In the genomic region with DNA sequence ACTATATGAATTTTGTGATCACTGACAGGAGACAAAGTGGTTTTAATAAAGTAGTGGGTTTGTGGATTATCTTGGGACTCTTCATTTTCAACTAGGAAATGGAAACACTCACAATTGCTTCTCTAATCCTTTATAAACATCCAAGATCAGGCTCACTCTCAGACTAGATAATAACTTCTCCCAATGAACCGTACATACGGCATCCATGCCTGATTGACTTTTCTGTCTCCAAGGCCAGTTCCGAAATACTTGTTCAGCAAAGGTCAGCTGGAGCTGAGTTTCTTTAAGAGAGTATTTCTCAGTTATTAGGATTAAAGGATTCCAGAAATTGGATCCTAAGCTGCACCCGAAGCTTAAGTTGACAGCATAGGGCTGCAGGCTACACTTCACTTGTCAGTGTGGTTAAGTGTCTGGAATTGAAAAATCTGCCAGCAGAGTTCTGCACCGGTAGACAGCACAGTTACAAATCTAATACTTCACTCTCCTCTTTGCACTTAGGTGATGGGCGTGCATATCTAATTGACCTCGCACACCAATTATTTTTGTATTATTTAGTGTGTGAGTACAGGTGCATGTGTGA, we compare ENCODE assay signal across 22 mouse cellular contexts. TPM values are rescaled to one million over a fixed set of nuclear protein-coding genes. Genes with fewer than 3 reads are reported as not detected.
DNase-seq lines count a peak whose midpoint lies in the region; ATAC-seq and TF ChIP-seq lines count a peak whose summit lies in the region.
"Had no signal": no experiment of that assay in that cellular context is flagged by ENCODE, and none has a peak within 500 bp of the region (broad histone marks: within the 10 kb centered on the region; RNA-seq: fewer than 3 reads in every experiment).

No protein-coding gene starts in this region.

- DNase-seq in embryonic facial prominence, embryonic 11.5 days (ENCODE audit: low spot score), result peak; percentile 21
- DNase-seq in embryonic facial prominence, embryonic 10.5 days (ENCODE audit: low spot score), result no peak
- DNase-seq in kidney, postnatal 0 days (ENCODE audit: low spot score), result peak; percentile 40
- no peak for DNase-seq in kidney, adult 9 months
- peak; percentile 42 for DNase-seq in brain, embryonic 14.5 days (ENCODE audit: low read depth)
- no peak for DNase-seq in midbrain, postnatal 0 days (ENCODE audit: low spot score)
- DNase-seq in gastrocnemius, postnatal 14 days, result no peak
- DNase-seq: adrenal gland, adult 8-10 months; adrenal gland, postnatal 36 days; B cell, adult 2 months; cerebellum, adult 18-20 months; cerebellum, adult 9-11 months; cerebellum, postnatal 36 days; heart, adult 18-20 months; heart, postnatal 10 days; heart, postnatal 4 days had no signal

- no peak overlapping the region for H3K4me2 ChIP-seq in embryonic facial prominence, embryonic 11.5 days (ENCODE audit: low read depth, low read length)
- H3K4me2 ChIP-seq in kidney, postnatal 0 days (ENCODE audit: low read length), result no peak overlapping the region
- H3K4me2 ChIP-seq in midbrain, postnatal 0 days (ENCODE audit: low read depth, low read length, poor library complexity, severe bottlenecking), result no peak overlapping the region
- H3K4me2 ChIP-seq: forebrain, embryonic 15.5 days; hindbrain, embryonic 12.5 days had no signal

- no peak overlapping the region for H3K27ac ChIP-seq in embryonic facial prominence, embryonic 11.5 days (replicated peaks; ENCODE audit: low read depth, low read length)
- no peak overlapping the region for H3K27ac ChIP-seq in embryonic facial prominence, embryonic 10.5 days (replicated peaks)
- no peak overlapping the region for H3K27ac ChIP-seq in kidney, postnatal 0 days
- 0 out of 2 replicates have a peak overlapping the region, but pooled peaks have one; percentile 18 for H3K27ac ChIP-seq in midbrain, postnatal 0 days (ENCODE audit: low read depth, low read length)
- H3K27ac ChIP-seq: forebrain, embryonic 15.5 days; heart, embryonic 10.5 days; hindbrain, embryonic 12.5 days had no signal

- no peaks in the 10 kb centered on the region for H3K36me3 ChIP-seq in embryonic facial prominence, embryonic 11.5 days (replicated peaks; ENCODE audit: control insufficient read depth, insufficient read depth, low read depth, low read length)
- no peaks in the 10 kb centered on the region for H3K36me3 ChIP-seq in embryonic facial prominence, embryonic 10.5 days (replicated peaks)
- H3K36me3 ChIP-seq in kidney, postnatal 0 days (ENCODE audit: insufficient read depth, low read length), result no peaks in the 10 kb centered on the region
- no peaks in the 10 kb centered on the region for H3K36me3 ChIP-seq in midbrain, postnatal 0 days (ENCODE audit: insufficient read depth, low read length)
- H3K36me3 ChIP-seq: forebrain, embryonic 15.5 days; G1E; heart, embryonic 10.5 days; hindbrain, embryonic 12.5 days had no signal

- H3K27me3 ChIP-seq in embryonic facial prominence, embryonic 11.5 days (ENCODE audit: control insufficient read depth, insufficient read depth, low read length), result no peaks in the 10 kb centered on the region
- H3K27me3 ChIP-seq in embryonic facial prominence, embryonic 10.5 days (replicated peaks; ENCODE audit: low read depth, poor library complexity, severe bottlenecking), result no peaks in the 10 kb centered on the region
- H3K27me3 ChIP-seq in kidney, postnatal 0 days (ENCODE audit: insufficient read depth, low read length), result no peaks in the 10 kb centered on the region
- no peaks in the 10 kb centered on the region for H3K27me3 ChIP-seq in midbrain, postnatal 0 days (ENCODE audit: insufficient read depth, low read length)
- H3K27me3 ChIP-seq: forebrain, embryonic 15.5 days; hindbrain, embryonic 12.5 days had no signal

- ATAC-seq in embryonic facial prominence, embryonic 11.5 days (replicated peaks; ENCODE audit: insufficient number of reproducible peaks, low FRiP score, low TSS enrichment, low read depth), result no peak
- 0 out of 2 replicates have a peak, but pooled peaks have one; percentile 43 for ATAC-seq in kidney, postnatal 0 days (replicated peaks; ENCODE audit: low FRiP score, low read depth)
- peak; percentile 77 for ATAC-seq in midbrain, postnatal 0 days (ENCODE audit: low FRiP score)
- ATAC-seq: CD4-positive, CD25-positive, alpha-beta regulatory T cell, adult 4 months; forebrain, embryonic 15.5 days; hindbrain, embryonic 16.5 days had no signal

- TF ChIP-seq CTCF in kidney, postnatal 0 days (IDR thresholded peaks at IDR 0.05; ENCODE audit: low read depth), result no peak
- TF ChIP-seq CTCF in brain, embryonic 14.5 days (IDR thresholded peaks at IDR 0.05; ENCODE audit: borderline replicate concordance, extremely low read depth, insufficient read depth, insufficient read length), result no peak
- no peak for TF ChIP-seq CTCF in midbrain, postnatal 0 days (IDR thresholded peaks at IDR 0.05)

- no peaks in the 10 kb centered on the region for H3K9me3 ChIP-seq in embryonic facial prominence, embryonic 11.5 days (replicated peaks; ENCODE audit: control insufficient read depth, low read length)
- no peaks in the 10 kb centered on the region for H3K9me3 ChIP-seq in embryonic facial prominence, embryonic 10.5 days
- no peaks in the 10 kb centered on the region for H3K9me3 ChIP-seq in kidney, postnatal 0 days (replicated peaks; ENCODE audit: low read length)
- no peaks in the 10 kb centered on the region for H3K9me3 ChIP-seq in midbrain, postnatal 0 days (ENCODE audit: low read length)
- H3K9me3 ChIP-seq: forebrain, embryonic 15.5 days; G1E; heart, embryonic 10.5 days; hindbrain, embryonic 12.5 days had no signal

- intact Hi-C loops in gastrocnemius, postnatal 14 days (cut with DNase I; ENCODE audit: low total_unique reads), result no loop called here

- no peaks in the 10 kb centered on the region for H3K4me1 ChIP-seq in embryonic facial prominence, embryonic 11.5 days (ENCODE audit: control insufficient read depth, insufficient read depth, low read length)
- H3K4me1 ChIP-seq in embryonic facial prominence, embryonic 10.5 days, result no peaks in the 10 kb centered on the region
- H3K4me1 ChIP-seq in kidney, postnatal 0 days (replicated peaks; ENCODE audit: insufficient read depth, low read length), result no peaks in the 10 kb centered on the region
- H3K4me1 ChIP-seq in midbrain, postnatal 0 days (ENCODE audit: insufficient read depth, low read length), result no peaks in the 10 kb centered on the region
- H3K4me1 ChIP-seq: forebrain, embryonic 15.5 days; heart, embryonic 10.5 days; hindbrain, embryonic 12.5 days had no signal

- no peak for TF ChIP-seq POLR2A in brain, embryonic 14.5 days (IDR thresholded peaks at IDR 0.05; ENCODE audit: borderline replicate concordance, extremely low read depth, insufficient read depth, insufficient read length, poor library complexity, severe bottlenecking)

- no peak overlapping the region for H3K4me3 ChIP-seq in embryonic facial prominence, embryonic 11.5 days (ENCODE audit: low read depth, low read length)
- H3K4me3 ChIP-seq in embryonic facial prominence, embryonic 10.5 days, result no peak overlapping the region
- H3K4me3 ChIP-seq in kidney, postnatal 0 days (replicated peaks; ENCODE audit: low read depth, low read length), result no peak overlapping the region
- no peak overlapping the region for H3K4me3 ChIP-seq in midbrain, postnatal 0 days (ENCODE audit: low read depth, low read length)
- H3K4me3 ChIP-seq: forebrain, embryonic 15.5 days; heart, embryonic 10.5 days; hindbrain, embryonic 12.5 days had no signal

- WGBS in embryonic facial prominence, embryonic 11.5 days, result 76% methylated on average over 7 of the region's 7 CpGs
- 79% methylated on average over 7 of the region's 7 CpGs for WGBS in embryonic facial prominence, embryonic 10.5 days
- WGBS in kidney, postnatal 0 days, result 46% methylated on average over 7 of the region's 7 CpGs
- WGBS in midbrain, postnatal 0 days, result 44% methylated on average over 7 of the region's 7 CpGs

- H3K9ac ChIP-seq in embryonic facial prominence, embryonic 11.5 days (replicated peaks; ENCODE audit: low read length), result no peak overlapping the region
- H3K9ac ChIP-seq in kidney, postnatal 0 days (ENCODE audit: low read depth, low read length), result no peak overlapping the region
- no peak overlapping the region for H3K9ac ChIP-seq in midbrain, postnatal 0 days (replicated peaks; ENCODE audit: low read length, poor library complexity, severe bottlenecking)
- H3K9ac ChIP-seq: forebrain, embryonic 15.5 days; hindbrain, embryonic 12.5 days had no signal

RNA-seq across cellular contexts. Expression of a gene that starts 30.0 kb away (rescaled TPM):
- 0.21 and 0.32 TPM in 2 replicates for polyA plus RNA-seq in embryonic facial prominence, embryonic 11.5 days (2014; fragmentation: Nextera tagmentation; extraction: Ambion mirVana)
- polyA plus RNA-seq in embryonic facial prominence, embryonic 10.5 days (2016; fragmentation: Nextera tagmentation; extraction: Ambion mirVana), result 0.09 TPM in 1 of 2 replicates, not detected in the other
- 2.2 and 2.3 TPM in 2 replicates for polyA plus RNA-seq in kidney, postnatal 0 days (2015; fragmentation: Nextera tagmentation; extraction: Ambion mirVana)
- 0.55 and 0.79 TPM in 2 replicates for polyA plus RNA-seq in brain, embryonic 14.5 days (2012; rRNA removed)
- total RNA-seq in midbrain, postnatal 0 days (2014; rRNA removed), result 0.42 and 0.77 TPM in 2 replicates
- 0.78 and 1.2 TPM in 2 replicates for polyA plus RNA-seq in midbrain, postnatal 0 days (2015; fragmentation: Nextera tagmentation; extraction: Ambion mirVana)
- total RNA-seq in gastrocnemius, postnatal 14 days (2021), result under 1 TPM; 0.16 to 0.31 TPM
- total RNA-seq: heart, adult 18-20 months had no signal
- polyA plus RNA-seq: CD4-positive, CD25-positive, alpha-beta regulatory T cell, adult 4 months had no signal

RNA-seq across cellular contexts. Expression of a gene that starts 43.4 kb away (rescaled TPM):
- polyA plus RNA-seq in embryonic facial prominence, embryonic 11.5 days (2014; fragmentation: Nextera tagmentation; extraction: Ambion mirVana), result 156 and 164 TPM in 2 replicates
- polyA plus RNA-seq in embryonic facial prominence, embryonic 10.5 days (2016; fragmentation: Nextera tagmentation; extraction: Ambion mirVana), result 151 and 156 TPM in 2 replicates
- polyA plus RNA-seq in kidney, postnatal 0 days (2015; fragmentation: Nextera tagmentation; extraction: Ambion mirVana), result 107 and 131 TPM in 2 replicates
- polyA plus RNA-seq in brain, embryonic 14.5 days (2012; rRNA removed), result 31.1 and 73.6 TPM in 2 replicates
- total RNA-seq in midbrain, postnatal 0 days (2014; rRNA removed), result 71.5 and 91.8 TPM in 2 replicates
- polyA plus RNA-seq in midbrain, postnatal 0 days (2015; fragmentation: Nextera tagmentation; extraction: Ambion mirVana), result 121 and 155 TPM in 2 replicates
- 10 to 100 TPM; 57.9 to 58.5 TPM for total RNA-seq in gastrocnemius, postnatal 14 days (2021)

Comparison
In these comparisons a context has a peak if more than half of its experiments do, and no peak if none do; other contexts are left out.
1. DNase-seq: peak in embryonic facial prominence, embryonic 11.5 days (single experiment), kidney, postnatal 0 days (single experiment) and brain, embryonic 14.5 days (single experiment); none in embryonic facial prominence, embryonic 10.5 days (single experiment), kidney, adult 9 months (single experiment), midbrain, postnatal 0 days (single experiment) and gastrocnemius, postnatal 14 days (single experiment).